Mouse (Mus musculus) hindbrain, embryonic 12.5 days (tissue): Measurements from ENCODE around the gene Hpca. TPM values are rescaled to one million over a fixed set of nuclear protein-coding genes. Genes with fewer than 3 reads are reported as not detected.

Source experiments
- ATAC-seq: fragments of 200-750 bp; cut with Nextera tagmentation; 2 replicates; pipeline ENCODE4 v1.8.0; 2017; ENCODE audit warnings: moderate TSS enrichment; ENCODE audit not compliant: low FRiP score
- H3K27ac ChIP-seq: fragments of 300-500 bp; sonication (generic); 2 replicates; pipeline ENCODE4 v1.5.1; 2016; ENCODE audit warnings: mild to moderate bottlenecking
- H3K27me3 ChIP-seq: fragments of 300-500 bp; sonication (generic); 2 replicates; pipeline ENCODE4 v1.6.1; 2016; ENCODE audit warnings: mild to moderate bottlenecking
- H3K36me3 ChIP-seq: fragments of 300-500 bp; sonication (generic); 2 replicates; pipeline ENCODE4 v1.6.1; 2016; ENCODE audit warnings: mild to moderate bottlenecking
- H3K4me1 ChIP-seq: fragments of 300-500 bp; sonication (generic); 2 replicates; pipeline ENCODE4 v1.6.1; 2016
- H3K4me2 ChIP-seq: fragments of 300-500 bp; sonication (generic); replicated peaks from 2 replicates; pipeline ENCODE4 v1.6.1; 2016; ENCODE audit warnings: mild to moderate bottlenecking
- H3K4me3 ChIP-seq: fragments of 300-500 bp; sonication (generic); 2 replicates; pipeline ENCODE4 v1.5.1; 2016; ENCODE audit warnings: mild to moderate bottlenecking
- H3K9ac ChIP-seq: fragments of 300-500 bp; sonication (generic); 2 replicates; pipeline ENCODE4 v1.6.1; 2016; ENCODE audit warnings: mild to moderate bottlenecking, moderate library complexity
- H3K9me3 ChIP-seq: fragments of 300-500 bp; sonication (generic); replicated peaks from 2 replicates; pipeline ENCODE4 v1.6.1; 2016; ENCODE audit warnings: mild to moderate bottlenecking
- WGBS: fragments of 180-500 bp; shearing (Covaris S2); methylation state at CpG from one replicate; pipeline ENCODE4 v1.1.7; 2016; 5-methylcytosine and 5-hydroxymethylcytosine counted together
- polyA plus RNA-seq: library from polyadenylated mRNA; unstranded; fragments of >200 nt; fragmentation: Nextera tagmentation; extraction: Ambion mirVana; gene quantifications from 2 replicates; pipeline ENCODE4 v1.2.1, GENCODE M21; 2016

Hpca gene
- polyA plus RNA-seq, 1 experiment from 2014 or later: 8.8 TPM

DNA sequence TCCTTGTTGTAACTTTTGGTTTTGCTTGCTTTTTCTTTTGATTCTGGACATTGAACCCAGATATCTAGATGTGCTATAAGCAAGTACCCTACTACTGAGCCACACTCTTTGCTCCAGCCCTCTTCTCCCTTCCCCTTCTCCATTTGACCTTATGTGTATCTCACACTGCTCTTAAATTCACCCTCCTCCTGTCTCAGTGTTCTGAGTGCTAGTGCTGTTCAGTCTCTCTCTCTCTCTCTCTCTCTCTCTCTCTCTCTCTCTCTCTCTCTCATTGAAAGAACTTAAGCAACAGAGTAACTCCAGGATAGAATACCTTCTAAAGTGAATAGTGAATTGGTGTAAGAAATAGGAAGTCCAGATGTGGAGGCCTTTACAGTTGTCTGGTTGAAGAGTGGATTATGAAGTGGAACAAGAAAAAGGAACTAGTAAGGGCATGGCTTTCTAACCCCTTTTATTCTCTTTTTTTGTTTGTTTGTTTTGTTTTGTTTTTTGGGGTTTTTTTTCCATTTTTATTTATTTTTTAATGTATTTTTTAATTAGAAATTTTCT, 56.1 kb downstream of the Hpca start:
- Histone ChIP-seq H3K36me3 (no peaks in the 10 kb centered on the region), H3K27me3 (no peaks in the 10 kb centered on the region), H3K4me1 (peaks cover 6% of the 10 kb centered on the region; the same call in 1 of the 2 replicates), H3K4me3 (no peak overlapping the region), H3K9ac (no peak overlapping the region), H3K4me2 (no peak overlapping the region), H3K27ac (no peak overlapping the region), H3K9me3 (no peaks in the 10 kb centered on the region)
- no peak for ATAC-seq

DNA sequence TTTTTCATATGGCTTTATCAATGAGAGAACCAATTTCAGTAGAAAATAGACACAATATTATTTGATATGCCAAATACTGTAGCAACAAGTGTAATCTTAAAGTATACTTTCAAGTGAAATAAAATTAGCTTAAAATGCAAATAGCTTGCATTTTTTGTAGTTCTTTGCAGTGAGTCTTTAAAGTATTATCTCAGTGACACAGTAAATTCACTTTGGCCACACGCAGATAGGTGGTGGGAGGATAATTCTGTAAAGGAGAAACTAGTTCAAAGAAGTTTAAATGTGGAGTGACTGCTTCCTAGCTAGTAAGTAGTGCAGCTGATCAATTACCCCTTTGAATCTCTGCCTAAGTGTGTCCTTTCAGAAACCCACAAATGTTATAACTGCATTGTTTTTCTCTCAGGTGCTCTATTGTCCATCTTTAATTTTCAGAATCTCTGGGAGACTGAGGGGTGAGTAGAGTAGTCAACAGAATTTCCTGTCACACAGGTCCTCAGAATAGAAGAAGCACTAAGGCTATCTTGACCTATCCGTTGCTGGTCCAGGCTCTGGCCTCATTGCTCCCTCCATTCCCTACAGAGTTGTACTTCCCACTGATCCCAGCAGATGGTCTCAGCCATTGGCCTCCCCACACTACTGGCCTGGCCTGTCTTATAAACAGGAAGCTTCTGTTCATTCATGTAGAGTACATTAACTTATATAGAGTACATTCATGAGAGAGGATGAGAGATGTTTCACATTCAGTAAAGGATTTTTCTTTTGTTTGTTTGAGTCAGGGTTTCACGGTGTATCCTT, 59.4 kb downstream of the Hpca start:
- Histone ChIP-seq H3K4me3 (no peak overlapping the region), H3K4me1 (peaks cover 19% of the 10 kb centered on the region), H3K9me3 (no peaks in the 10 kb centered on the region), H3K27me3 (no peaks in the 10 kb centered on the region), H3K4me2 (no peak overlapping the region), H3K27ac (no peak overlapping the region), H3K9ac (no peak overlapping the region), H3K36me3 (no peaks in the 10 kb centered on the region)
- 86% methylated on average over 3 of the region's 3 CpGs for WGBS
- no peak for ATAC-seq

Other genes with a start within 250 kb of the Hpca start
- 21.5 and 24.9 TPM in 2 replicates for gene Trim62, start 238.5 kb downstream of the Hpca start, polyA plus RNA-seq
- gene Azin2, start 159.6 kb downstream of the Hpca start, polyA plus RNA-seq: 17.7 and 21.4 TPM in 2 replicates
- gene Ak2, start 130.1 kb downstream of the Hpca start, polyA plus RNA-seq: 122 and 128 TPM in 2 replicates
- 17.7 and 20.4 TPM in 2 replicates for gene Rnf19b, start 63.8 kb downstream of the Hpca start, polyA plus RNA-seq
- gene Tmem54, start 16.5 kb downstream of the Hpca start, polyA plus RNA-seq: 1.1 and 1.7 TPM in 2 replicates
- gene Fndc5, start 15.0 kb upstream of the Hpca start, polyA plus RNA-seq: 3.9 and 6.2 TPM in 2 replicates
- 23.2 and 26.7 TPM in 2 replicates for gene S100pbp, start 67.7 kb upstream of the Hpca start, polyA plus RNA-seq
- 98.1 and 104 TPM in 2 replicates for gene Yars, start 67.7 kb upstream of the Hpca start, polyA plus RNA-seq
- 6.0 and 6.4 TPM in 2 replicates for gene C77080, start 139.4 kb upstream of the Hpca start, polyA plus RNA-seq
- gene Sync, start 165.6 kb upstream of the Hpca start, polyA plus RNA-seq: 1.7 and 1.8 TPM in 2 replicates
- gene Rbbp4, start 213.3 kb upstream of the Hpca start, polyA plus RNA-seq: 465 and 467 TPM in 2 replicates
- gene Zbtb8os, start 213.7 kb upstream of the Hpca start, polyA plus RNA-seq: 33.3 and 33.8 TPM in 2 replicates